Mouse (Mus musculus) MEL (cell line): ENCODE results near the gene Ep400. TPM values are rescaled to one million over a fixed set of nuclear protein-coding genes. Genes with fewer than 3 reads are reported as not detected.

Experiments used
- DNase-seq: peaks from one replicate; pipeline ENCODE4 v3.0.0; 2011; ENCODE audit warnings: low read depth, low spot score
- H3K27ac ChIP-seq: 2 replicates; pipeline ENCODE4 v1.5.1; 2012; ENCODE audit warnings: low read depth, mild to moderate bottlenecking, control low read depth, low read length, moderate library complexity; ENCODE audit not compliant: control insufficient read depth
- H3K27me3 ChIP-seq, 2 experiments: fragments of 150-350 bp in 1 of 2; sonication (generic) in 1 of 2; 2 replicates each; pipeline ENCODE4 v1.6.1; 2012; ENCODE audit warnings: low read length in 2 of 2, mild to moderate bottlenecking in 2 of 2, improper control_type of control experiment in 1 of 2, moderate library complexity in 1 of 2; ENCODE audit not compliant: insufficient read depth in 2 of 2, control insufficient read depth in 1 of 2
- H3K36me3 ChIP-seq, 2 experiments: 2 replicates each; pipeline ENCODE4 v1.6.1; 2012 to 2014; ENCODE audit warnings: low read length in 2 of 2, improper control_type of control experiment in 1 of 2, inconsistent platforms in 1 of 2, mild to moderate bottlenecking in 1 of 2; ENCODE audit not compliant: insufficient read depth in 2 of 2, control insufficient read depth in 1 of 2
- H3K4me1 ChIP-seq, 2 experiments: fragments of 150-350 bp in 1 of 2; sonication (generic) in 1 of 2; 2 replicates each; pipeline ENCODE4 v1.6.1; 2012; ENCODE audit warnings: low read length in 2 of 2, improper control_type of control experiment in 1 of 2, mild to moderate bottlenecking in 1 of 2; ENCODE audit not compliant: insufficient read depth in 2 of 2, control insufficient read depth in 1 of 2
- H3K4me3 ChIP-seq, 2 experiments: fragments of 150-350 bp in 1 of 2; sonication (generic) in 1 of 2; 2 replicates each; pipeline ENCODE4 v1.5.1; 2012; ENCODE audit warnings: low read depth in 2 of 2, low read length in 2 of 2, mild to moderate bottlenecking in 2 of 2, moderate library complexity in 2 of 2, control low read depth in 1 of 2, improper control_type of control experiment in 1 of 2; ENCODE audit not compliant: control insufficient read depth in 1 of 2, insufficient read depth in 1 of 2
- H3K79me2 ChIP-seq: 2 replicates; pipeline ENCODE4 v1.6.1; 2012; ENCODE audit warnings: mild to moderate bottlenecking, low read length, moderate library complexity; ENCODE audit not compliant: control insufficient read depth, poor library complexity, insufficient read depth
- H3K9ac ChIP-seq: 2 replicates; pipeline ENCODE4 v1.6.1; 2012; ENCODE audit warnings: low read depth, mild to moderate bottlenecking, control low read depth, low read length, moderate library complexity; ENCODE audit not compliant: control insufficient read depth, poor library complexity, severe bottlenecking
- H3K9me3 ChIP-seq: fragments of 150-350 bp; sonication (generic); replicated peaks from 2 replicates; pipeline ENCODE4 v1.6.1; 2012; ENCODE audit warnings: mild to moderate bottlenecking, low read length, improper control_type of control experiment, moderate library complexity; ENCODE audit not compliant: insufficient read depth
- BHLHE40 ChIP-seq: IDR thresholded peaks from 2 replicates; pipeline ENCODE4 v1.6.1; 2012; ENCODE audit warnings: low read depth, mild to moderate bottlenecking, inconsistent platforms, low read length, improper control_type of control experiment, borderline replicate concordance
- CHD1 ChIP-seq: IDR thresholded peaks from 2 replicates; pipeline ENCODE4 v1.6.1; 2012; ENCODE audit warnings: low read depth, mild to moderate bottlenecking, inconsistent platforms, low read length, improper control_type of control experiment
- CHD2 ChIP-seq: IDR thresholded peaks from 2 replicates; pipeline ENCODE4 v1.6.1; 2011; ENCODE audit warnings: low read length, improper control_type of control experiment
- E2F4 ChIP-seq: IDR thresholded peaks from 2 replicates; pipeline ENCODE4 v1.6.1; 2011; ENCODE audit warnings: low read depth, low read length, improper control_type of control experiment, borderline replicate concordance
- ELF1 ChIP-seq: IDR thresholded peaks from 2 replicates; pipeline ENCODE4 v1.6.1; 2014; ENCODE audit warnings: low read depth, mild to moderate bottlenecking, inconsistent platforms, low read length, improper control_type of control experiment, moderate library complexity
- EP300 ChIP-seq, 2 experiments: IDR thresholded peaks; 2 replicates each; pipeline ENCODE4 v1.6.1; 2011; ENCODE audit warnings: improper control_type of control experiment in 2 of 2, low read length in 2 of 2, low read depth in 1 of 2, mild to moderate bottlenecking in 1 of 2
- ETS1 ChIP-seq: IDR thresholded peaks from 2 replicates; pipeline ENCODE4 v1.6.1; 2012; ENCODE audit warnings: low read depth, mild to moderate bottlenecking, inconsistent platforms, low read length, improper control_type of control experiment, moderate library complexity
- GATA1 ChIP-seq: IDR thresholded peaks from 2 replicates; pipeline ENCODE4 v1.6.1; 2011; ENCODE audit warnings: low read depth, low read length, improper control_type of control experiment
- HCFC1 ChIP-seq: IDR thresholded peaks from 2 replicates; pipeline ENCODE4 v1.6.1; 2012; ENCODE audit warnings: low read depth, mild to moderate bottlenecking, inconsistent platforms, low read length, improper control_type of control experiment, moderate library complexity
- MAFK ChIP-seq: IDR thresholded peaks from 2 replicates; pipeline ENCODE4 v1.6.1; 2011; ENCODE audit warnings: low read depth, mild to moderate bottlenecking, low read length, improper control_type of control experiment, borderline replicate concordance
- MXI1 ChIP-seq: IDR thresholded peaks from 2 replicates; pipeline ENCODE4 v1.6.1; 2011; ENCODE audit warnings: mild to moderate bottlenecking, low read depth, low read length, improper control_type of control experiment
- MYC ChIP-seq: IDR thresholded peaks from 2 replicates; pipeline ENCODE4 v1.6.1; 2011; ENCODE audit warnings: low read depth, mild to moderate bottlenecking, low read length, improper control_type of control experiment, moderate library complexity
- NRF1 ChIP-seq: IDR thresholded peaks from 2 replicates; pipeline ENCODE4 v1.6.1; 2014; ENCODE audit warnings: low read depth, mild to moderate bottlenecking, inconsistent platforms, low read length, improper control_type of control experiment, moderate library complexity; ENCODE audit not compliant: poor library complexity, insufficient read depth, severe bottlenecking
- POLR2AphosphoS5 ChIP-seq: IDR thresholded peaks from 2 replicates; pipeline ENCODE4 v1.6.1; 2012; ENCODE audit warnings: low read depth, borderline replicate concordance, mild to moderate bottlenecking, inconsistent platforms, low read length, moderate library complexity, mixed read lengths
- RAD21 ChIP-seq: IDR thresholded peaks from 2 replicates; pipeline ENCODE4 v1.6.1; 2011; ENCODE audit warnings: mild to moderate bottlenecking, low read depth, low read length, improper control_type of control experiment
- SIN3A ChIP-seq: IDR thresholded peaks from 2 replicates; pipeline ENCODE4 v1.6.1; 2012; ENCODE audit warnings: low read length, improper control_type of control experiment, inconsistent platforms
- SMC3 ChIP-seq: IDR thresholded peaks from 2 replicates; pipeline ENCODE4 v1.6.1; 2011; ENCODE audit warnings: low read depth, low read length, improper control_type of control experiment
- UBTF ChIP-seq: IDR thresholded peaks from 2 replicates; pipeline ENCODE4 v1.6.1; 2012; ENCODE audit warnings: low read depth, mild to moderate bottlenecking, inconsistent platforms, low read length, improper control_type of control experiment, moderate library complexity, borderline replicate concordance; ENCODE audit not compliant: insufficient read depth
- ZMIZ1 ChIP-seq: IDR thresholded peaks from 2 replicates; pipeline ENCODE4 v1.6.1; 2012; ENCODE audit warnings: low read depth, mild to moderate bottlenecking, inconsistent platforms, low read length, improper control_type of control experiment, moderate library complexity
- ZNF384 ChIP-seq: IDR thresholded peaks from 2 replicates; pipeline ENCODE4 v1.6.1; 2012; ENCODE audit warnings: low read depth, mild to moderate bottlenecking, inconsistent platforms, low read length, improper control_type of control experiment
- polyA plus RNA-seq, 2 experiments: library from polyadenylated mRNA; stranded (reverse) in 1 of 2; unstranded in 1 of 2; fragments of >175 nt in 1 of 2; fragments of >200 nt in 1 of 2; gene quantifications; 2 replicates each; pipeline versions ENCODE4 v1.2.1 to v1.2.4; 2012; ENCODE audit warnings: low replicate concordance in 2 of 2, low read depth in 1 of 2; ENCODE audit not compliant: insufficient read length in 2 of 2, insufficient read depth in 1 of 2, missing spikeins in 1 of 2
- total RNA-seq: library from RNA; depleted of rRNA; stranded (reverse); fragments of 300-350 nt; gene quantifications from 2 replicates; pipeline ENCODE4 v1.2.3, GENCODE M21; 2012

Gene Ep400
- total and polyA plus RNA-seq, 3 experiments, result 21.5 to 96.8 (median 27.2) TPM

DNA sequence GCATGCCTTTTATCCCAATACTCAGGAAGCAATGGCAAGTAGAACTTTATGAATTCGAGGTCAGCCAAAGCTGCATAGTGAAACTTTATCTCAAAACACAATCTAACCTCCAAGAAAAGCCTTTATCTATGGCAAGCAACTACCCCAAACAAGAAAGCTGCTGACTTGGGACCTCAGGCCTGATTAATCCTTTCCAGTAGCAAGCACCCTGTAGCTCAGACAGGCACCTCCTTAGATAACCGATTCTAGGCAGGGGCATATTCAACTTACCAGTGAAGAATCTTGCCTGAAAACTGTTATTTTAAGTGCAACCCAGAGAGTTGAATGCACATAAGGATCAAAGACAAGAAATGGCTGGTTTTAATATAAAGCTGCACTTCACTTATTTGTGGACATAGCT lies 59.1 kb downstream of the Ep400 start:
- DNase-seq, result peak; percentile 26

DNA sequence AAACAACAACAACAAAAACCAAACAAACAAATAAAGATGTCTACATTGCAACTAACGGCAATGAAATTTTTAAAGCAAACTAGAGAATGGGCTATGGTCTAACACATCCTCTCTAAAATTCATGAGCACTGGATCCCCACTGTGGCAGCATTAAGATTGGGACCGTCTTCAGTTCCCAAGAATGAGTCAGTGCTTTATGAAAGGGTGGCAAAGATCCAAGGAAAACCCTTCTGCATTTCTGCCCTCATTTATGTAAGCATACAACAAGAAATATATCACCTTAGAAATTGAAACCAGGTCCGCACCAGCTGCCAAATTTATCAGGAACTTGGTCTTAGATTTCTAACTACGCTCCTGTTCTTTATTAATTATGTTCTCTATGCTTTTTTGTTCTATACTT lies 61.3 kb downstream of the Ep400 start:
- H3K4me3 ChIP-seq, result no peak overlapping the region
- H3K27me3 ChIP-seq, result no peaks in the 10 kb centered on the region
- TF ChIP-seq RAD21, result no peak
- no peak for TF ChIP-seq CHD1
- TF ChIP-seq POLR2AphosphoS5, result no peak
- no peak for TF ChIP-seq GATA1
- no peak for TF ChIP-seq ETS1
- no peak for TF ChIP-seq BHLHE40
- no peak for TF ChIP-seq ELF1
- no peak for TF ChIP-seq NRF1
- no peak for TF ChIP-seq ZMIZ1
- TF ChIP-seq ZNF384, result no peak
- TF ChIP-seq SMC3, result no peak
- TF ChIP-seq SIN3A, result no peak
- no peak for TF ChIP-seq E2F4
- TF ChIP-seq CHD2, result no peak
- no peak for TF ChIP-seq EP300 (IDR thresholded peaks at IDR 0.05; ENCODE audit: low read depth in 1 of 2, low read length in 2 of 2)
- no peak for TF ChIP-seq MYC
- TF ChIP-seq MAFK, result no peak
- TF ChIP-seq MXI1, result no peak
- TF ChIP-seq UBTF, result no peak
- TF ChIP-seq HCFC1, result no peak
- H3K79me2 ChIP-seq, result peaks cover 2% of the 10 kb centered on the region; the same call in 1 of the 2 replicates
- H3K36me3 ChIP-seq, result peaks cover 8 to 55% of the 10 kb centered on the region in 2 experiments
- no peak for DNase-seq
- H3K9ac ChIP-seq, result no peak overlapping the region
- H3K9me3 ChIP-seq, result no peaks in the 10 kb centered on the region
- H3K27ac ChIP-seq, result no peak overlapping the region
- H3K4me1 ChIP-seq, result 0 out of 4 replicates have a peak, but pooled peaks cover 0 to 2% of the 10 kb centered on the region in 2 experiments

More for the DNA sequence above, 59.1 kb downstream of the Ep400 start:
- H3K27me3 ChIP-seq, result no peaks in the 10 kb centered on the region
- peaks cover 10 to 54% of the 10 kb centered on the region in 2 experiments for H3K36me3 ChIP-seq
- H3K9ac ChIP-seq, result no peak overlapping the region
- H3K4me3 ChIP-seq, result no peak overlapping the region
- H3K4me1 ChIP-seq, result peaks cover 0 to 2% of the 10 kb centered on the region in 2 experiments; a peak in 1 of 4 replicates
- no peak for TF ChIP-seq CHD2
- 0 out of 4 replicates have a peak, but pooled peaks of 1 of the 2 experiments have one; percentile 6 for TF ChIP-seq EP300 (IDR thresholded peaks at IDR 0.05; ENCODE audit: low read depth in 1 of 2, low read length in 2 of 2)
- TF ChIP-seq GATA1, result peak; percentile 41; the same call in 1 of the 2 replicates
- no peaks in the 10 kb centered on the region for H3K9me3 ChIP-seq
- no peak overlapping the region for H3K27ac ChIP-seq
- peaks cover 2% of the 10 kb centered on the region; the same call in 1 of the 2 replicates for H3K79me2 ChIP-seq
